Mouse (Mus musculus): Measurements from ENCODE around the gene Adrb1. TPM values are rescaled to one million over a fixed set of nuclear protein-coding genes. Genes with fewer than 3 reads are reported as not detected.

The Adrb1 gene
- polyA plus RNA-seq, 1 experiment from 2014 or later, result 0.59 TPM

- Histone ChIP-seq H3K9ac (replicated peaks) (no peak overlapping the region), H3K4me3 (replicated peaks) (no peak overlapping the region), H3K27me3 (no peaks in the 10 kb centered on the region; the same call in 1 of the 2 replicates), H3K9me3 (no peaks in the 10 kb centered on the region), H3K4me2 (replicated peaks) (no peak overlapping the region), H3K4me1 (replicated peaks) (peaks cover 25% of the 10 kb centered on the region), H3K27ac (no peak overlapping the region), H3K36me3 (no peaks in the 10 kb centered on the region)
- no peak for ATAC-seq
- WGBS, result 33% methylated on average over 8 of the region's 8 CpGs
These were observed 16.8 kb upstream of the Adrb1 start for GRCm38 (mm10) chr19:56705026-56705675.

DNA sequence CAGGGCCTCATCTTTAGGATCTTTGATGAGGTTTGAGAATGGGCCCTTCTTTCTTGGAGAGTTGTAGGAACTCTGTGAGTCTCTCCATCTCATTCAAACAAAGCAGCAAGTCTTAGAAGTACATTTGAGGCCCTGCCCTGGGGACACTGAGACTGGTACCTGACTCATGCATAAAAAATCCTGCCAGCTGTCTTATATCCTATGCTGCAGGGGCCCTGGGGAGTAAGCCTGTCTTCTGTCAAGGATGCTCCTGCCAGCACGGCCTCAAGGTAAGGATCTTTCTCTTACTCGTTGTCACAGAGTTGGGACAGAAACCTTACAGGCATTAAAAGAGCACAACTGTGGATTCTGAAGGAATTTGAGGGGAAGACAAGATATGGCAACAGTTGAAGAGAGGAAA is 13.2 kb upstream of the Adrb1 start:
- 79% methylated on average over 2 of the region's 2 CpGs for WGBS
- no peak for ATAC-seq
- H3K4me2 ChIP-seq (replicated peaks), result no peak overlapping the region
- H3K27me3 ChIP-seq, result no peaks in the 10 kb centered on the region; the same call in 1 of the 2 replicates
- H3K36me3 ChIP-seq, result no peaks in the 10 kb centered on the region
- no peak overlapping the region for H3K27ac ChIP-seq
- no peak overlapping the region for H3K4me3 ChIP-seq (replicated peaks)
- peaks cover 5% of the 10 kb centered on the region for H3K4me1 ChIP-seq (replicated peaks)
- H3K9me3 ChIP-seq, result no peaks in the 10 kb centered on the region
- no peak overlapping the region for H3K9ac ChIP-seq (replicated peaks)

DNA sequence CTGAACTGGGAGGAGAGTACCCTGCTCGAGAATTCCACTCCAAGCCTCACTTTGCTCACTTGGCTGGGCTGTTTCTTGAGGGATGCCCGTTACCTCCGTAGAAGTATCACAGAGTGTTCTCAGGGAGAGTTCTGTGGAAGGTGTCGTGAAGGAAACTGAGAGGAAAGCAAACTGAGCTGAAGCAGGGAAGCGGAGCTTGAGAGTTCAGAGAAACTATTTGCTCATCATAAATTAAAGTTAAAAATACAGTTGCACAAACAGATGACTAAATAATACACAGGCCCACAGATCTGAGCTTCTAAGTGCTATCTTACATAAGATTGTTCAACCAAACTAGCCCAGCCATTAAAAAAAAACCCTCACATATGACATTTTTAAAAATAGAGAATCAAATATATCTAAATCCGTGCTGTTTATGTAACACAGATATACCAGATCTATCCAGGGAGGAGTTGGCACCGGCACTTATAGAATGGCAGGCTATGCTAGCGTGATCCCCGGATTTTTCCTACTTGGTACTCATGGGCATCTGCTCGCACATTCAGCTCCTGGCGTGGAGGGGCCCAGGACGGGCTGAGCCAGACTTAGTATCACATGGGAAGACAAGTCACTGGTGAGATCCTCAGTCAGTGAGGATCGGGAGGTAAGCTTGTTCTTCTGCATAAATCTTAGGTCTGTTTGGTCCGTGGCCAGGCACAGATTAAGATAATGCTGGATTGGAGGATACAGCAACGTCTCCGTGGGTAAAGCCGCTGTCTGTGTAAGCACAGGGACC is 11.7 kb upstream of the Adrb1 start:
- ATAC-seq, result no peak
- Histone ChIP-seq H3K4me3 (replicated peaks) (no peak overlapping the region), H3K9ac (replicated peaks) (no peak overlapping the region), H3K27ac (no peak overlapping the region), H3K4me1 (replicated peaks) (peaks cover 2% of the 10 kb centered on the region), H3K4me2 (replicated peaks) (no peak overlapping the region), H3K36me3 (no peaks in the 10 kb centered on the region), H3K9me3 (no peaks in the 10 kb centered on the region), H3K27me3 (no peaks in the 10 kb centered on the region; the same call in 1 of the 2 replicates)
- WGBS, result 82% methylated on average over 17 of the region's 17 CpGs

- no peak overlapping the region for H3K4me3 ChIP-seq (replicated peaks)
- no peak for ATAC-seq
- H3K9me3 ChIP-seq, result no peaks in the 10 kb centered on the region
- 97% methylated on average over 5 of the region's 5 CpGs for WGBS
- H3K4me2 ChIP-seq (replicated peaks), result no peak overlapping the region
- H3K36me3 ChIP-seq, result no peaks in the 10 kb centered on the region
- H3K27ac ChIP-seq, result no peak overlapping the region
- 0 out of 2 replicates have a peak, but pooled peaks cover 3% of the 10 kb centered on the region for H3K4me1 ChIP-seq (replicated peaks)
- H3K27me3 ChIP-seq, result peaks cover 10% of the 10 kb centered on the region
- H3K9ac ChIP-seq (replicated peaks), result no peak overlapping the region
These were observed 8.4 kb upstream of the Adrb1 start for GRCm38 (mm10) chr19:56713613-56714012.

DNA sequence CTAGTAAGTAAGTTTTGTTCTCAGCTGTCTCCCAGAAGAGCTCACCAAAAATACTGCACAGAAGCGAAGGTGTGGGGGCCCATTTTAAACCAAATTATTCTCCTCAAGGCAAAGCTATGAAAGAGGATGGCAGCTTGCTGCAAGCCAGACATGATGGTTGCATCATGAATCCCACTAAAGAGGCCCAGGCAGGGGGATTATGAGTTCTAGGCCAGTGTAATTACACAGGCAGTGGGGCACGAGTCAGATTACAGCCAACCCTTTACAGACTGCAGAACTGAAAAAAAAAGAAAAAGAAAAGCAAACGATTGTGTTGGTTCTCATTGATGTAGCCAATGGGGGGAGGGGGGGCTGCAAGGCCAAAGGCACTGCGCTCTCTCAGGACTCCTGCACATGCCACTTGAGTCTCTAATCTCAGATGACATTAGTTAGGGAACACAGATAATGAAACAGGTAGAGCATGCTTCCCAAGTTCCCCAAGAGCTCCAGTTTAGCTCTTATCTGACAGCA is 7.3 kb upstream of the Adrb1 start:
- no peak for ATAC-seq
- H3K4me1 ChIP-seq (replicated peaks), result 0 out of 2 replicates have a peak, but pooled peaks cover 3% of the 10 kb centered on the region
- WGBS, result 32% methylated on average over 4 of the region's 4 CpGs
- no peaks in the 10 kb centered on the region for H3K36me3 ChIP-seq
- H3K27ac ChIP-seq, result no peak overlapping the region
- H3K9ac ChIP-seq (replicated peaks), result no peak overlapping the region
- peaks cover 17% of the 10 kb centered on the region for H3K27me3 ChIP-seq
- no peak overlapping the region for H3K4me3 ChIP-seq (replicated peaks)
- no peaks in the 10 kb centered on the region for H3K9me3 ChIP-seq
- H3K4me2 ChIP-seq (replicated peaks), result no peak overlapping the region

DNA sequence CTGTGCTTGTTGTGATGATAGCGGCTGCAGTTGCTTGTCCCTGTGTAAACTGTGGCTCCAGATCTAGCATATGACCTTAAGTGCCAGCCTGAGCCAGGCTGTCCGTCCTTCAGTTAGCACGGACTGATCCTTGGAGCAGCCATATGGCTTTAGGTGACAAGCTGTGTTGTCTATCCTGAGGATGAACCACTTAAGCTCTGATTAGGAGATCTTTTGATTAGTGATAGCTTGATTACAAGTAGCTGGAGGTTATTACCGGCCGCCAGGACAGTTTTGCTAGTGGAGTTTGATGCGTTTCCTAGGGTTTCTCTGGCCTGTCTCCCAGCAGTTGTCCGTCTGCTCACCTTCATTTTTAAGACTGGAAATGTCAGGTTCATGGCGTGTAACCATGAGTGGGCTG is 4.0 kb upstream of the Adrb1 start:
- WGBS, result 86% methylated on average over 8 of the region's 8 CpGs
- H3K4me2 ChIP-seq (replicated peaks), result no peak overlapping the region
- peaks cover 25% of the 10 kb centered on the region for H3K4me1 ChIP-seq (replicated peaks)

DNA sequence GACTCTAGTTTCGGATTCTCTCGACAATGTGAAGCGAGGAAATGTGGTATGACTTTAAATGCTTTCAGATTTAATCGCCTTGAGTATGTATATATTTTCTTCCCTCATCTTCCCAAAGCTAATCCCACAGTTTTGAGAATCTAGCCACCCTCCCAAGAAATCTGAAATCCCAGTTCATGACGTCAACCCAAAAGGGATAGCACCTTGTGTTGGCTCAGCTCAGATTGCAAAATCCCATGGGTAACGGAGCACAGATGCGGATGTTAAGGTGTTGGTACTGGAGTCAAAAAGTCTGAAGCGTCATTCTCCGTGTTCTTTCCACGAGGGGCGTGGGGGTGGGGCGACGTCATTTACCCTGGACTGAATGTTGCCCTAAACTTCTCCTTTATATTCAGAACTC is 1.1 kb upstream of the Adrb1 start:
- Histone ChIP-seq H3K27me3 (peaks cover 78% of the 10 kb centered on the region), H3K4me3 (replicated peaks) (no peak overlapping the region)
- 29% methylated on average over 13 of the region's 13 CpGs for WGBS

More for the DNA sequence above, 4.0 kb upstream of the Adrb1 start:
- no peak overlapping the region for H3K9ac ChIP-seq (replicated peaks)
- H3K4me3 ChIP-seq (replicated peaks), result no peak overlapping the region
- no peaks in the 10 kb centered on the region for H3K36me3 ChIP-seq
- no peak for ATAC-seq
- H3K27ac ChIP-seq, result no peak overlapping the region
- no peaks in the 10 kb centered on the region for H3K9me3 ChIP-seq
- peaks cover 50% of the 10 kb centered on the region for H3K27me3 ChIP-seq

GRCm38 (mm10) chr19:56722291-56722707 is 300 bp downstream of the Adrb1 start:
- WGBS, result 1% methylated on average over 21 of the region's 48 CpGs
- Histone ChIP-seq H3K27me3 (peaks cover 86% of the 10 kb centered on the region), H3K4me1 (replicated peaks) (peaks cover 37% of the 10 kb centered on the region), H3K4me2 (replicated peaks) (peak overlapping the region; percentile 93), H3K36me3 (no peaks in the 10 kb centered on the region), H3K4me3 (replicated peaks) (peak overlapping the region; percentile 55), H3K9ac (replicated peaks) (peak overlapping the region; percentile 68), H3K27ac (no peak overlapping the region), H3K9me3 (no peaks in the 10 kb centered on the region)
- ATAC-seq, result peak; percentile 28

More for the DNA sequence above, 1.1 kb upstream of the Adrb1 start:
- Histone ChIP-seq H3K4me2 (replicated peaks) (peak overlapping the region; percentile 93), H3K27ac (no peak overlapping the region), H3K4me1 (replicated peaks) (peaks cover 37% of the 10 kb centered on the region), H3K9ac (replicated peaks) (no peak overlapping the region), H3K36me3 (no peaks in the 10 kb centered on the region), H3K9me3 (no peaks in the 10 kb centered on the region)
- ATAC-seq, result no peak

GRCm38 (mm10) chr19:56722711-56723330 is 822 bp downstream of the Adrb1 start:
- 2% methylated on average over 69 of the region's 69 CpGs for WGBS
- H3K27me3 ChIP-seq, result peaks cover 86% of the 10 kb centered on the region
- ATAC-seq, result peak; percentile 50

DNA sequence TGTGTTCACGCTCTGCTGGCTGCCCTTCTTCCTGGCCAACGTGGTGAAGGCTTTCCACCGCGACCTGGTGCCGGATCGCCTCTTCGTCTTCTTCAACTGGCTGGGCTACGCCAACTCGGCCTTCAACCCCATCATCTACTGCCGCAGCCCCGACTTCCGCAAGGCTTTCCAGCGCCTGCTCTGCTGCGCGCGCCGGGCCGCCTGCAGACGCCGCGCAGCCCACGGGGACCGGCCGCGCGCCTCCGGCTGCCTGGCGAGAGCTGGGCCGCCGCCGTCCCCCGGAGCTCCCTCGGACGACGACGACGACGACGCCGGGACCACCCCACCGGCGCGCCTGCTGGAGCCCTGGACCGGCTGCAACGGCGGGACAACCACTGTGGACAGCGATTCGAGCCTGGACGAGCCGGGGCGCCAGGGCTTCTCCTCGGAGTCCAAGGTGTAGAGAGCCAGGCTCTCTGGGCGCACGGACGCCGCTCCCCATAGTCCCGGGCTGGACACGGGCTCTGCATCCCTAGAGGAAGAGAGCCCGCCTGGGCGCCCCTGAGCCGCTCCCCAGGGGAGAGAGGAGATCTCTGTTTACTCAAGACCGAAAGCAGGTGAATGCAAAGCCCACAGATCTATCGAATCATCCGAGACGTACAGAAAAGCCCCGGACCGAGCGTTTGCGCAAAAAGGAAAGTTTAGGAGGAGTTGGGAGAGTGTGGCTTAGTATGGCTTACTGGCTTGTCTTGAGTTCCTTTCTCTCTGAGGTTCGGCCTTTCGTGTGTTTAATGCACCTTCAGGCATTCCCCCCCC is 1.5 kb downstream of the Adrb1 start:
- ATAC-seq, result no peak; the same call in 1 of the 2 replicates
- Histone ChIP-seq H3K4me1 (replicated peaks) (peaks cover 35% of the 10 kb centered on the region), H3K36me3 (no peaks in the 10 kb centered on the region), H3K4me3 (replicated peaks) (peak overlapping the region; percentile 55), H3K9me3 (no peaks in the 10 kb centered on the region), H3K4me2 (replicated peaks) (peak overlapping the region; percentile 93), H3K27ac (no peak overlapping the region), H3K27me3 (peaks cover 82% of the 10 kb centered on the region), H3K9ac (replicated peaks) (peak overlapping the region; percentile 48)
- WGBS, result under 1% methylated on average over 71 of the region's 71 CpGs

More at GRCm38 (mm10) chr19:56722711-56723330, 822 bp downstream of the Adrb1 start:
- H3K4me3 ChIP-seq (replicated peaks), result peak overlapping the region; percentile 55
- no peaks in the 10 kb centered on the region for H3K9me3 ChIP-seq
- peak overlapping the region; percentile 93 for H3K4me2 ChIP-seq (replicated peaks)
- peaks cover 37% of the 10 kb centered on the region for H3K4me1 ChIP-seq (replicated peaks)
- H3K27ac ChIP-seq, result no peak overlapping the region
- H3K9ac ChIP-seq (replicated peaks), result peak overlapping the region; percentile 68
- H3K36me3 ChIP-seq, result no peaks in the 10 kb centered on the region

- Histone ChIP-seq H3K4me2 (replicated peaks) (peak overlapping the region; percentile 93), H3K9ac (replicated peaks) (no peak overlapping the region), H3K4me1 (replicated peaks) (peaks cover 40% of the 10 kb centered on the region), H3K27me3 (peaks cover 80% of the 10 kb centered on the region), H3K27ac (no peak overlapping the region), H3K36me3 (no peaks in the 10 kb centered on the region), H3K9me3 (no peaks in the 10 kb centered on the region), H3K4me3 (replicated peaks) (peak overlapping the region; percentile 55)
- 7% methylated on average over 12 of the region's 13 CpGs for WGBS
- ATAC-seq, result no peak
These were observed 2.2 kb downstream of the Adrb1 start for GRCm38 (mm10) chr19:56724126-56724597.
